Mouse (Mus musculus) kidney, adult 8-10 months (tissue): ENCODE measurements at regions not wholly inside any gene's neighbourhood (a gene's known extent, or its start where the extent isn't known, plus 50 kb on each side); places are given as distances from the start of the nearest gene placed in this dataset.

ENCODE experiments used
- DNase-seq, 2 experiments: peaks; one replicate each; pipeline ENCODE4 v3.0.0; 2022

- no peak for DNase-seq
These were observed 116.2 kb upstream of the Bank1 start for GRCm38 (mm10) chr3:136442099-136442498.

- DNase-seq = peak; percentile 4 to 12
These were observed 114.2 kb upstream of the Bank1 start for GRCm38 (mm10) chr3:136439907-136440645.

GRCm38 (mm10) chr3:136439350-136439749 is 113.5 kb upstream of the Bank1 start:
- DNase-seq = peak in 1 of 2 experiments; percentile 17

- no peak for DNase-seq
These were observed 108.5 kb upstream of the Bank1 start for GRCm38 (mm10) chr3:136434407-136434806.

- DNase-seq = no peak
These were observed 106.2 kb upstream of the Bank1 start for GRCm38 (mm10) chr3:136432072-136432471.

- peak; percentile 12 to 60 for DNase-seq
These were observed 101.6 kb upstream of the Bank1 start for GRCm38 (mm10) chr3:136427427-136427826.

GRCm38 (mm10) chr3:136426539-136427194 is 100.8 kb upstream of the Bank1 start:
- no peak for DNase-seq

GRCm38 (mm10) chr3:136421969-136422614 is 96.2 kb upstream of the Bank1 start:
- peak; percentile 21 to 35 for DNase-seq

GRCm38 (mm10) chr3:136405606-136406005 is 79.7 kb upstream of the Bank1 start:
- no peak for DNase-seq

GRCm38 (mm10) chr3:136383282-136383681 is 57.4 kb upstream of the Bank1 start:
- DNase-seq = no peak

GRCm38 (mm10) chr3:136380644-136381043 is 54.8 kb upstream of the Bank1 start:
- no peak for DNase-seq

GRCm38 (mm10) chr3:136379741-136380398 is 54.0 kb upstream of the Bank1 start:
- DNase-seq = no peak

GRCm38 (mm10) chr3:136376893-136377292 is 51.0 kb upstream of the Bank1 start:
- no peak for DNase-seq
